ENCODE assay signal across 16 mouse cellular contexts in the genomic region with DNA sequence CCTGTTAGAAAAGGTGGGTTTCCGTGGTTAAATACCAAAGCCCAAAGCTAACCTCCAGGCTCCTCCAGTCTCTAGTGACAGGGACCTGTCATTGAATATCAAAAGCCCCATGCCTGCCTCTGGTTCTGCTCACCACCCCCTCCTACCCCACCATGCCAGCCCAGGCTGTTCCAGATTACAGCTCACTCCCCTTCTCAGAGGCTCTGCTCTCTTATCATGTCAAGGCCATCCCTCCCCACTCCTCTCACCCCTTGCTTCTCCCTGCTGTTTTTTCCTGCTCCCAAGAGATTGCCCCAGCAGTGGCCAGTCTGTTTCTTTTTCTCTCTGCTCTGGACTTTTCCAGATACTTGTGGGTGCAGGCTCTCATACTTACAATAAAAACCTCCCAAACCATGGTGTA. TPM values are rescaled to one million over a fixed set of nuclear protein-coding genes. Genes with fewer than 3 reads are reported as not detected.
DNase-seq lines count a peak whose midpoint lies in the region; ATAC-seq and TF ChIP-seq lines count a peak whose summit lies in the region.
"Had no signal": no experiment of that assay in that cellular context is flagged by ENCODE, and none has a peak within 500 bp of the region (broad histone marks: within the 10 kb centered on the region; RNA-seq: fewer than 3 reads in every experiment).

No protein-coding gene starts in this region.

- no peak for TF ChIP-seq CTCF in G1E (IDR thresholded peaks at IDR 0.05; ENCODE audit: low read depth, low read length)
- TF ChIP-seq CTCF in liver, postnatal 0 days (IDR thresholded peaks at IDR 0.05; ENCODE audit: low read depth) = no peak

- peak; percentile 97 for TF ChIP-seq EP300 in liver, postnatal 0 days (IDR thresholded peaks at IDR 0.05; ENCODE audit: low read depth)

- H3K9ac ChIP-seq in liver, postnatal 0 days (replicated peaks) = no peak overlapping the region
- H3K9ac ChIP-seq in midbrain, embryonic 14.5 days (replicated peaks; ENCODE audit: low read length) = no peak overlapping the region
- no peak overlapping the region for H3K9ac ChIP-seq in kidney, embryonic 16.5 days (replicated peaks; ENCODE audit: low read length)
- H3K9ac ChIP-seq: hindbrain, embryonic 12.5 days; limb, embryonic 13.5 days had no signal

- H3K4me1 ChIP-seq in heart, embryonic 10.5 days = peaks cover 10% of the 10 kb centered on the region
- peaks cover 30% of the 10 kb centered on the region for H3K4me1 ChIP-seq in G1E (ENCODE audit: insufficient read depth, low read depth, low read length)
- peaks cover 23% of the 10 kb centered on the region for H3K4me1 ChIP-seq in liver, postnatal 0 days (ENCODE audit: insufficient read depth)
- H3K4me1 ChIP-seq in midbrain, embryonic 14.5 days (ENCODE audit: control insufficient read depth, insufficient read depth, low read length) = no peaks in the 10 kb centered on the region
- H3K4me1 ChIP-seq in kidney, embryonic 16.5 days (ENCODE audit: insufficient read depth, low read length) = no peaks in the 10 kb centered on the region
- H3K4me1 ChIP-seq: hindbrain, embryonic 12.5 days; limb, embryonic 13.5 days had no signal

- 52% methylated on average over 1 of the region's 1 CpGs for WGBS in heart, embryonic 10.5 days
- 50% methylated on average over 1 of the region's 1 CpGs for WGBS in liver, postnatal 0 days (ENCODE audit: insufficient replicate concordance)
- 68% methylated on average over 1 of the region's 1 CpGs for WGBS in midbrain, embryonic 14.5 days
- WGBS in kidney, embryonic 16.5 days = 68% methylated on average over 1 of the region's 1 CpGs

- H3K27me3 ChIP-seq in heart, embryonic 10.5 days (ENCODE audit: insufficient read depth, poor library complexity, severe bottlenecking) = no peaks in the 10 kb centered on the region
- peaks cover 6% of the 10 kb centered on the region for H3K27me3 ChIP-seq in G1E (ENCODE audit: insufficient read depth, low read length)
- no peaks in the 10 kb centered on the region for H3K27me3 ChIP-seq in liver, postnatal 0 days (ENCODE audit: insufficient read depth, low read length)
- H3K27me3 ChIP-seq in midbrain, embryonic 14.5 days (ENCODE audit: control insufficient read depth, insufficient read depth, low read length) = no peaks in the 10 kb centered on the region
- H3K27me3 ChIP-seq in kidney, embryonic 16.5 days (ENCODE audit: insufficient read depth, low read length) = no peaks in the 10 kb centered on the region
- H3K27me3 ChIP-seq: hindbrain, embryonic 12.5 days; limb, embryonic 13.5 days had no signal

- intact Hi-C loops in heart, postnatal 14 days (cut with DNase I) = no loop called here

- H3K4me2 ChIP-seq in liver, postnatal 0 days (ENCODE audit: low read depth, low read length) = peak overlapping the region; percentile 33; the same call in 1 of the 2 replicates
- no peak overlapping the region for H3K4me2 ChIP-seq in midbrain, embryonic 14.5 days (ENCODE audit: low read length)
- no peak overlapping the region for H3K4me2 ChIP-seq in kidney, embryonic 16.5 days (replicated peaks; ENCODE audit: low read depth, low read length)
- H3K4me2 ChIP-seq: hindbrain, embryonic 12.5 days; limb, embryonic 13.5 days had no signal

- no peaks in the 10 kb centered on the region for H3K9me3 ChIP-seq in heart, embryonic 10.5 days
- H3K9me3 ChIP-seq in G1E (replicated peaks) = peaks cover 3% of the 10 kb centered on the region; the same call in 1 of the 2 replicates
- H3K9me3 ChIP-seq in liver, postnatal 0 days (ENCODE audit: low read length) = no peaks in the 10 kb centered on the region
- H3K9me3 ChIP-seq in midbrain, embryonic 14.5 days (ENCODE audit: control insufficient read depth, low read length) = no peaks in the 10 kb centered on the region
- no peaks in the 10 kb centered on the region for H3K9me3 ChIP-seq in kidney, embryonic 16.5 days (ENCODE audit: low read length)
- H3K9me3 ChIP-seq: hindbrain, embryonic 12.5 days; limb, embryonic 13.5 days had no signal

- no peak overlapping the region for H3K4me3 ChIP-seq in heart, embryonic 10.5 days
- H3K4me3 ChIP-seq in G1E (ENCODE audit: low read depth, low read length) = no peak overlapping the region
- H3K4me3 ChIP-seq in liver, postnatal 0 days (ENCODE audit: low read depth, low read length) = no peak overlapping the region
- H3K4me3 ChIP-seq in midbrain, embryonic 14.5 days (replicated peaks; ENCODE audit: low read depth, low read length) = no peak overlapping the region
- no peak overlapping the region for H3K4me3 ChIP-seq in kidney, embryonic 16.5 days (ENCODE audit: low read length)
- H3K4me3 ChIP-seq: hindbrain, embryonic 12.5 days; limb, embryonic 13.5 days had no signal

- ATAC-seq in G1E (ENCODE audit: extremely low read depth, insufficient number of reproducible peaks, low FRiP score, poor library complexity, severe bottlenecking) = peak; percentile 40
- peak; percentile 95 for ATAC-seq in erythroblast, adult 5-6 weeks (replicated peaks; ENCODE audit: low FRiP score, poor library complexity, severe bottlenecking)
- peak; percentile 98 for ATAC-seq in liver, postnatal 0 days
- no peak for ATAC-seq in midbrain, embryonic 14.5 days (ENCODE audit: low FRiP score, low TSS enrichment)
- no peak for ATAC-seq in kidney, embryonic 16.5 days (ENCODE audit: low FRiP score, low TSS enrichment)

- H3K27ac ChIP-seq in heart, embryonic 10.5 days = no peak overlapping the region
- H3K27ac ChIP-seq in liver, postnatal 0 days (ENCODE audit: low read depth) = peak overlapping the region; percentile 80
- H3K27ac ChIP-seq in midbrain, embryonic 14.5 days (replicated peaks; ENCODE audit: low read depth, low read length) = no peak overlapping the region
- H3K27ac ChIP-seq in kidney, embryonic 16.5 days (ENCODE audit: low read length) = no peak overlapping the region
- H3K27ac ChIP-seq: hindbrain, embryonic 12.5 days; kidney, postnatal 0 days; limb, embryonic 13.5 days had no signal

- peak; percentile 90 for DNase-seq in heart, embryonic 10.5 days (ENCODE audit: low spot score)
- no peak for DNase-seq in heart, postnatal 14 days
- no peak for DNase-seq in G1E (ENCODE audit: low spot score)
- peak; percentile 64 for DNase-seq in liver, postnatal 0 days
- DNase-seq in gastrocnemius, postnatal 4 days (ENCODE audit: low spot score in 2 of 2) = no peak
- DNase-seq in midbrain, embryonic 14.5 days = no peak
- DNase-seq: B cell, adult 2 months; cerebellum, postnatal 14 days; layer of hippocampus, adult 9-11 months; lung, postnatal 4 days; thymus, postnatal 25 days had no signal

- H3K36me3 ChIP-seq in heart, embryonic 10.5 days = no peaks in the 10 kb centered on the region
- no peaks in the 10 kb centered on the region for H3K36me3 ChIP-seq in G1E (replicated peaks)
- H3K36me3 ChIP-seq in liver, postnatal 0 days (replicated peaks; ENCODE audit: insufficient read depth, low read length) = no peaks in the 10 kb centered on the region
- H3K36me3 ChIP-seq in midbrain, embryonic 14.5 days (ENCODE audit: control insufficient read depth, insufficient read depth, low read length) = no peaks in the 10 kb centered on the region
- H3K36me3 ChIP-seq in kidney, embryonic 16.5 days (ENCODE audit: insufficient read depth, low read length) = no peaks in the 10 kb centered on the region
- H3K36me3 ChIP-seq: hindbrain, embryonic 12.5 days; limb, embryonic 13.5 days had no signal

RNA-seq across cellular contexts. Expression of a gene that starts 10.3 kb away (rescaled TPM):
- 20.3 and 21.6 TPM in 2 replicates for polyA plus RNA-seq in heart, embryonic 10.5 days (2016; fragmentation: Nextera tagmentation; extraction: Ambion mirVana)
- total RNA-seq in heart, postnatal 14 days (2021) = 10 to 100 TPM; 52.1 to 54.8 TPM
- total RNA-seq in G1E (2014; fragmentation: Nextera tagmentation) = 18.8 and 21.2 TPM in 2 replicates
- total RNA-seq in G1E (2017) = 12.2 and 13.9 TPM in 2 replicates
- polyA plus RNA-seq in G1E (2012) = 2.3 and 5.6 TPM in 2 replicates
- total RNA-seq in erythroblast, adult 5-6 weeks (2015; ENCODE audit: low replicate concordance) = 24.6 and 32.8 TPM in 2 replicates
- 20.9 and 22.6 TPM in 2 replicates for total RNA-seq in erythroblast, adult 5-6 weeks (2017; ENCODE audit: low replicate concordance)
- polyA plus RNA-seq in liver, postnatal 0 days (2015; fragmentation: Nextera tagmentation; extraction: Ambion mirVana) = 21.2 and 22.1 TPM in 2 replicates
- 10 to 100 TPM; 23.5 to 26.9 TPM for total RNA-seq in gastrocnemius, postnatal 4 days (2021)
- polyA plus RNA-seq in midbrain, embryonic 14.5 days (2014; fragmentation: Nextera tagmentation; extraction: Ambion mirVana) = 3.8 and 6.8 TPM in 2 replicates
- polyA plus RNA-seq in kidney, embryonic 16.5 days (2015; fragmentation: Nextera tagmentation; extraction: Ambion mirVana) = 37.9 TPM in 2 replicates

RNA-seq across cellular contexts. Expression of a gene that starts 16.7 kb away (rescaled TPM):
- 23.6 and 33.3 TPM in 2 replicates for polyA plus RNA-seq in heart, embryonic 10.5 days (2016; fragmentation: Nextera tagmentation; extraction: Ambion mirVana)
- 10 to 100 TPM; 37.3 to 40.8 TPM for total RNA-seq in heart, postnatal 14 days (2021)
- total RNA-seq in G1E (2014; fragmentation: Nextera tagmentation) (5.1 and 31.3 TPM in 2 replicates), G1E (2017) (5.1 and 5.2 TPM in 2 replicates)
- 3.3 and 8.4 TPM in 2 replicates for polyA plus RNA-seq in G1E (2012)
- total RNA-seq in erythroblast, adult 5-6 weeks (2015; ENCODE audit: low replicate concordance) = 18.2 and 36.5 TPM in 2 replicates
- total RNA-seq in erythroblast, adult 5-6 weeks (2017; ENCODE audit: low replicate concordance) = 18.7 and 21.0 TPM in 2 replicates
- polyA plus RNA-seq in liver, postnatal 0 days (2015; fragmentation: Nextera tagmentation; extraction: Ambion mirVana) = 19.5 TPM in 2 replicates
- 10 to 100 TPM; 17.4 to 21.7 TPM for total RNA-seq in gastrocnemius, postnatal 4 days (2021)
- 32.5 and 34.3 TPM in 2 replicates for polyA plus RNA-seq in midbrain, embryonic 14.5 days (2014; fragmentation: Nextera tagmentation; extraction: Ambion mirVana)
- 30.2 and 30.9 TPM in 2 replicates for polyA plus RNA-seq in kidney, embryonic 16.5 days (2015; fragmentation: Nextera tagmentation; extraction: Ambion mirVana)

RNA-seq across cellular contexts. Expression of a gene that starts 36.5 kb away (rescaled TPM):
- 0.75 and 1.5 TPM in 2 replicates for polyA plus RNA-seq in heart, embryonic 10.5 days (2016; fragmentation: Nextera tagmentation; extraction: Ambion mirVana)
- 1 to 10 TPM; 7.6 to 8.3 TPM for total RNA-seq in heart, postnatal 14 days (2021)
- total RNA-seq in G1E (2014; fragmentation: Nextera tagmentation) (5.6 TPM in 1 of 2 replicates, not detected in the other), G1E (2017) (1.4 and 1.9 TPM in 2 replicates)
- 0.75 and 0.78 TPM in 2 replicates for polyA plus RNA-seq in G1E (2012)
- 0.63 TPM in 1 of 2 replicates, not detected in the other for total RNA-seq in erythroblast, adult 5-6 weeks (2015; ENCODE audit: low replicate concordance)
- 3.1 and 4.2 TPM in 2 replicates for total RNA-seq in erythroblast, adult 5-6 weeks (2017; ENCODE audit: low replicate concordance)
- 0.59 and 0.65 TPM in 2 replicates for polyA plus RNA-seq in liver, postnatal 0 days (2015; fragmentation: Nextera tagmentation; extraction: Ambion mirVana)
- 1 to 10 TPM; 5.8 to 6.6 TPM for total RNA-seq in gastrocnemius, postnatal 4 days (2021)
- polyA plus RNA-seq in midbrain, embryonic 14.5 days (2014; fragmentation: Nextera tagmentation; extraction: Ambion mirVana) = 11.3 and 14.1 TPM in 2 replicates
- polyA plus RNA-seq in kidney, embryonic 16.5 days (2015; fragmentation: Nextera tagmentation; extraction: Ambion mirVana) = 3.3 and 4.7 TPM in 2 replicates

RNA-seq across cellular contexts. Expression of a gene that starts 36.8 kb away (rescaled TPM):
- 27.8 and 35.9 TPM in 2 replicates for polyA plus RNA-seq in heart, embryonic 10.5 days (2016; fragmentation: Nextera tagmentation; extraction: Ambion mirVana)
- total RNA-seq in heart, postnatal 14 days (2021) = 10 to 100 TPM; 12.2 to 14.4 TPM
- total RNA-seq in G1E (2014; fragmentation: Nextera tagmentation) = 14.0 and 85.9 TPM in 2 replicates
- 12.6 and 14.2 TPM in 2 replicates for total RNA-seq in G1E (2017)
- polyA plus RNA-seq in G1E (2012) = 6.0 and 7.0 TPM in 2 replicates
- total RNA-seq in erythroblast, adult 5-6 weeks (2015; ENCODE audit: low replicate concordance) = 160 and 210 TPM in 2 replicates
- 363 and 459 TPM in 2 replicates for total RNA-seq in erythroblast, adult 5-6 weeks (2017; ENCODE audit: low replicate concordance)
- 67.6 and 77.7 TPM in 2 replicates for polyA plus RNA-seq in liver, postnatal 0 days (2015; fragmentation: Nextera tagmentation; extraction: Ambion mirVana)
- 10 to 100 TPM; 18.0 to 22.4 TPM for total RNA-seq in gastrocnemius, postnatal 4 days (2021)
- 16.4 and 31.5 TPM in 2 replicates for polyA plus RNA-seq in midbrain, embryonic 14.5 days (2014; fragmentation: Nextera tagmentation; extraction: Ambion mirVana)
- 73.8 and 87.0 TPM in 2 replicates for polyA plus RNA-seq in kidney, embryonic 16.5 days (2015; fragmentation: Nextera tagmentation; extraction: Ambion mirVana)

RNA-seq across cellular contexts. Expression of a gene that starts 38.7 kb away (rescaled TPM):
- 29.7 and 41.7 TPM in 2 replicates for polyA plus RNA-seq in heart, embryonic 10.5 days (2016; fragmentation: Nextera tagmentation; extraction: Ambion mirVana)
- 10 to 100 TPM; 27.2 to 28.2 TPM for total RNA-seq in heart, postnatal 14 days (2021)
- total RNA-seq in G1E (2014; fragmentation: Nextera tagmentation) = 79.5 and 101 TPM in 2 replicates
- total RNA-seq in G1E (2017) = 53.3 and 57.4 TPM in 2 replicates
- 14.9 and 22.6 TPM in 2 replicates for polyA plus RNA-seq in G1E (2012)
- 16.3 and 29.0 TPM in 2 replicates for total RNA-seq in erythroblast, adult 5-6 weeks (2015; ENCODE audit: low replicate concordance)
- 14.0 and 26.5 TPM in 2 replicates for total RNA-seq in erythroblast, adult 5-6 weeks (2017; ENCODE audit: low replicate concordance)
- polyA plus RNA-seq in liver, postnatal 0 days (2015; fragmentation: Nextera tagmentation; extraction: Ambion mirVana) = 17.2 and 21.3 TPM in 2 replicates
- total RNA-seq in gastrocnemius, postnatal 4 days (2021) = 10 to 100 TPM; 41.3 to 44.0 TPM
- 26.4 and 34.9 TPM in 2 replicates for polyA plus RNA-seq in midbrain, embryonic 14.5 days (2014; fragmentation: Nextera tagmentation; extraction: Ambion mirVana)
- polyA plus RNA-seq in kidney, embryonic 16.5 days (2015; fragmentation: Nextera tagmentation; extraction: Ambion mirVana) = 27.2 and 30.8 TPM in 2 replicates

Comparison
In these comparisons a context has a peak if more than half of its experiments do, and no peak if none do; other contexts are left out.
1. DNase-seq: peak in heart, embryonic 10.5 days (single experiment) and liver, postnatal 0 days (single experiment); none in heart, postnatal 14 days (0 of 2), G1E (single experiment), gastrocnemius, postnatal 4 days (0 of 2) and midbrain, embryonic 14.5 days (single experiment).
2. ATAC-seq: peak in G1E (single experiment), erythroblast, adult 5-6 weeks (single experiment) and liver, postnatal 0 days (single experiment); none in midbrain, embryonic 14.5 days (single experiment) and kidney, embryonic 16.5 days (single experiment).